Mouse (Mus musculus) gastrocnemius, adult 2 months (tissue): ENCODE results near the gene Glud1. TPM values are rescaled to one million over a fixed set of nuclear protein-coding genes. Genes with fewer than 3 reads are reported as not detected.
"Not testable (repeated sequence)": the region's sequence is repeated elsewhere in the genome, so short reads cannot be mapped to it uniquely, and the experiment has no call there.

Source experiments
- DNase-seq: peaks from one replicate; pipeline ENCODE4 v3.0.0; 2022
- H3K27ac ChIP-seq: fragments of 200-600 bp; 2 replicates; pipeline ENCODE4 v1.8.1; 2022; ENCODE audit warnings: mild to moderate bottlenecking
- H3K4me3 ChIP-seq: fragments of 200-600 bp; 2 replicates; pipeline ENCODE4 v1.8.1; 2022; ENCODE audit warnings: mild to moderate bottlenecking, moderate library complexity
- CTCF ChIP-seq: fragments of 200-600 bp; IDR thresholded peaks from 2 replicates; pipeline ENCODE4 v1.8.1; 2022; ENCODE audit warnings: antibody characterized with exemption, mild to moderate bottlenecking, moderate library complexity
- intact Hi-C: fragments of 180-260 bp; cut with DNase I; formaldehyde crosslinking; loops from one replicate; pipeline ENCODE4 v1.15.1; 2025
- total RNA-seq, 2 experiments: library from RNA; stranded (reverse); gene quantifications; 2 replicates each; pipeline ENCODE4 v1.2.3; 2021

Glud1 gene
- total RNA-seq, 2 experiments from 2014 or later = 112 to 139 TPM

GRCm38 (mm10) chr14:34362135-34362534, 51.6 kb downstream of the Glud1 start:
- no peak overlapping the region for H3K4me3 ChIP-seq
- intact Hi-C loops = loop anchor here (5.0 to 10.0 kb wide), 2 partner anchors 50 to 277 kb away; partner anchors contain the start of genes Anxa8, Glud1 and Shld2

GRCm38 (mm10) chr14:34362726-34363445, 52.4 kb downstream of the Glud1 start:
- Histone ChIP-seq H3K4me3 (peak overlapping the region; percentile 73), H3K27ac (peak overlapping the region; percentile 89)
- intact Hi-C loops = loop anchor here (1.0 to 10.0 kb wide), 3 partner anchors 51 to 278 kb away; partner anchors contain the start of genes Anxa8, Glud1 and Shld2

More at GRCm38 (mm10) chr14:34362135-34362534, 51.6 kb downstream of the Glud1 start:
- 0 out of 2 replicates have a peak overlapping the region, but pooled peaks have one; percentile 89 for H3K27ac ChIP-seq
- no peak for TF ChIP-seq CTCF
- no peak for DNase-seq

GRCm38 (mm10) chr14:34363490-34364253, 53.1 kb downstream of the Glud1 start:
- peak; percentile 89 for DNase-seq
- Histone ChIP-seq H3K27ac (peak overlapping the region; percentile 89), H3K4me3 (peak overlapping the region; percentile 73)
- intact Hi-C loops = loop anchor here (1.0 to 10.0 kb wide), 3 partner anchors 51 to 279 kb away; partner anchors contain the start of genes Anxa8, Glud1 and Shld2
- peak; percentile 63 for TF ChIP-seq CTCF

More at GRCm38 (mm10) chr14:34362726-34363445, 52.4 kb downstream of the Glud1 start:
- TF ChIP-seq CTCF = peak; percentile 84
- peak; percentile 79 for DNase-seq

GRCm38 (mm10) chr14:34364254-34365146, 54.0 kb downstream of the Glud1 start:
- Histone ChIP-seq H3K4me3 (peak overlapping the region; percentile 73), H3K27ac (peak overlapping the region; percentile 89)
- not testable (repeated sequence) for DNase-seq
- intact Hi-C loops = loop anchor here (5.0 to 10.0 kb wide), 2 partner anchors 52 to 280 kb away; partner anchors contain the start of genes Anxa8, Glud1 and Shld2

- DNase-seq = no peak
- Histone ChIP-seq H3K4me3 (no peak overlapping the region), H3K27ac (no peak overlapping the region)
- intact Hi-C loops = loop anchor here (10.0 kb wide), 1 partner anchor 280 kb away; the partner anchor contains the start of gene Anxa8
- TF ChIP-seq CTCF = no peak
Observed at GRCm38 (mm10) chr14:34365147-34365507, 54.6 kb downstream of the Glud1 start.

GRCm38 (mm10) chr14:34370203-34370602, 59.7 kb downstream of the Glud1 start:
- peak; percentile 39 for TF ChIP-seq CTCF
- no peak overlapping the region for H3K4me3 ChIP-seq
- DNase-seq = no peak
- H3K27ac ChIP-seq = no peak overlapping the region
- intact Hi-C loops = no loop called here

GRCm38 (mm10) chr14:34370921-34371320, 60.4 kb downstream of the Glud1 start:
- no peak for DNase-seq
- Histone ChIP-seq H3K4me3 (no peak overlapping the region), H3K27ac (no peak overlapping the region)
- TF ChIP-seq CTCF = no peak
- intact Hi-C loops = no loop called here

- intact Hi-C loops = loop anchor here (1.0 to 2.0 kb wide), 2 partner anchors 30 to 199 kb away; no protein-coding TSS in a partner anchor
- no peak for TF ChIP-seq CTCF
Observed at GRCm38 (mm10) chr14:34371763-34372162, 61.2 kb downstream of the Glud1 start.

GRCm38 (mm10) chr14:34372646-34373045, 62.1 kb downstream of the Glud1 start:
- intact Hi-C loops = loop anchor here (1.0 to 2.0 kb wide), 2 partner anchors 29 to 198 kb away; no protein-coding TSS in a partner anchor
- peak; percentile 95 for TF ChIP-seq CTCF
- DNase-seq = peak; percentile 72
- H3K27ac ChIP-seq = no peak overlapping the region
- H3K4me3 ChIP-seq = no peak overlapping the region

More at GRCm38 (mm10) chr14:34371763-34372162, 61.2 kb downstream of the Glud1 start:
- no peak overlapping the region for H3K4me3 ChIP-seq
- no peak overlapping the region for H3K27ac ChIP-seq
- no peak for DNase-seq

- peak overlapping the region; percentile 84 for H3K27ac ChIP-seq
- TF ChIP-seq CTCF = no peak
- no peak for DNase-seq
- intact Hi-C loops = loop anchor here (2.0 kb wide), 1 partner anchor 197 kb away; no protein-coding TSS in a partner anchor
- peak overlapping the region; percentile 70 for H3K4me3 ChIP-seq
Observed at GRCm38 (mm10) chr14:34373581-34373980, 63.1 kb downstream of the Glud1 start.

GRCm38 (mm10) chr14:34374577-34374976, 64.0 kb downstream of the Glud1 start, which contains the start of gene Sncg:
Gene Sncg, minus strand, starts transcription at chr14:34374789.
- intact Hi-C loops = no loop called here
- peak within 1 kb of the TSS; percentile 84 for H3K27ac ChIP-seq
- no peak for TF ChIP-seq CTCF

GRCm38 (mm10) chr14:34375415-34375904, 64.9 kb downstream of the Glud1 start, which contains the start of gene Mmrn2:
Gene Mmrn2, plus strand, starts transcription at chr14:34375465.
- intact Hi-C loops = no loop called here
- no peak for TF ChIP-seq CTCF
- H3K4me3 ChIP-seq = peak within 1 kb of the TSS; percentile 70
- DNase-seq = no peak
- H3K27ac ChIP-seq = peak within 1 kb of the TSS; percentile 84

More at GRCm38 (mm10) chr14:34374577-34374976, 64.0 kb downstream of the Glud1 start, which contains the start of gene Sncg:
- no peak for DNase-seq
- peak within 1 kb of the TSS; percentile 70 for H3K4me3 ChIP-seq
